Mouse (Mus musculus) heart, embryonic 11.5 days (tissue): ENCODE data around the gene Shroom3. TPM values are rescaled to one million over a fixed set of nuclear protein-coding genes. Genes with fewer than 3 reads are reported as not detected.
"Not testable (repeated sequence)": the region's sequence is repeated elsewhere in the genome, so short reads cannot be mapped to it uniquely, and the experiment has no call there.

Experiments
- ATAC-seq: fragments of 200-750 bp; cut with Nextera tagmentation; replicated peaks from 2 replicates; pipeline ENCODE4 v1.8.0; 2017; ENCODE audit warnings: moderate library complexity; ENCODE audit not compliant: insufficient number of reproducible peaks, low FRiP score, low TSS enrichment
- H3K27ac ChIP-seq: fragments of 300-500 bp; sonication (generic); 2 replicates; pipeline ENCODE4 v1.5.1; 2014; ENCODE audit warnings: mild to moderate bottlenecking, low read depth, low read length
- H3K27me3 ChIP-seq: fragments of 300-500 bp; sonication (generic); 2 replicates; pipeline ENCODE4 v1.6.1; 2014; ENCODE audit warnings: mild to moderate bottlenecking, low read length, mixed read lengths; ENCODE audit not compliant: control insufficient read depth, insufficient read depth
- H3K36me3 ChIP-seq: fragments of 300-500 bp; sonication (generic); 2 replicates; pipeline ENCODE4 v1.6.1; 2014; ENCODE audit warnings: mild to moderate bottlenecking, low read length, moderate library complexity, mixed read lengths; ENCODE audit not compliant: control insufficient read depth, insufficient read depth
- H3K4me1 ChIP-seq: fragments of 300-500 bp; sonication (generic); 2 replicates; pipeline ENCODE4 v1.6.1; 2014; ENCODE audit warnings: low read length; ENCODE audit not compliant: control insufficient read depth, insufficient read depth
- H3K4me2 ChIP-seq: fragments of 300-500 bp; sonication (generic); 2 replicates; pipeline ENCODE4 v1.6.1; 2014; ENCODE audit warnings: mild to moderate bottlenecking, moderate library complexity
- H3K4me3 ChIP-seq: fragments of 300-500 bp; sonication (generic); 2 replicates; pipeline ENCODE4 v1.5.1; 2014; ENCODE audit warnings: low read depth, low read length
- H3K9ac ChIP-seq: fragments of 300-500 bp; sonication (generic); 2 replicates; pipeline ENCODE4 v1.6.1; 2014; ENCODE audit warnings: mild to moderate bottlenecking, low read depth, low read length, moderate library complexity
- H3K9me3 ChIP-seq: fragments of 300-500 bp; sonication (generic); replicated peaks from 2 replicates; pipeline ENCODE4 v1.6.1; 2016; ENCODE audit warnings: low read length; ENCODE audit not compliant: control insufficient read depth
- WGBS: fragments of 180-500 bp; shearing (Covaris S2); extraction: QIAGEN DNeasy Blood & Tissue Kit; methylation state at CpG from one replicate; pipeline ENCODE4 v1.1.7; 2014; ENCODE audit not compliant: insufficient replicate concordance; 5-methylcytosine and 5-hydroxymethylcytosine counted together
- polyA plus RNA-seq: library from polyadenylated mRNA; unstranded; fragments of >200 nt; fragmentation: Nextera tagmentation; extraction: Ambion mirVana; gene quantifications from 2 replicates; pipeline ENCODE4 v1.2.1, GENCODE M21; 2014

The Shroom3 gene
- polyA plus RNA-seq, 1 experiment from 2014 or later, result 14.9 TPM

DNA sequence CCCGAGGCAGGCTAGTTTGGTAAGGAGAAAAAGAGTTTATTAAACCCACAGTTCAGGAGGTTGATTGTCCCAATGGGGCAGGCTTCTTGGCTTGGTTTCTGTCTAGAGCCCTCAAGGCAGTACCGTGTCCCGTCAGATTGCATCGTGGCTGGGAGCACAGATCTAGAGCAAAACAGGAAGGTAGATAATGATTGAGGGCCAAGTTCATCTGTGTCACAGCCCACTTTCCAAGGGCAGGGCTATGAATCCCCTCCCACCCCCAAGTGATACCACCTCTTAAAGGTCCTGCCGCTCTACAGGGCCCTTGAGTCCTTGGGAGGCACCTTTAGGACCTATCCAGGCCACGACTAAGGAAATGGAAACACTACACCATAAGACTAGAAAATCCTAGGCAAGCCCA, 234.5 kb downstream of the Shroom3 start:
- ATAC-seq, result no peak
- Histone ChIP-seq H3K27ac (0 out of 2 replicates have a peak overlapping the region, but pooled peaks have one; percentile 3), H3K27me3 (no peaks in the 10 kb centered on the region), H3K9ac (no peak overlapping the region), H3K36me3 (peaks cover 5% of the 10 kb centered on the region; the same call in 1 of the 2 replicates), H3K4me3 (no peak overlapping the region), H3K4me2 (no peak overlapping the region), H3K4me1 (peaks cover 38% of the 10 kb centered on the region), H3K9me3 (no peaks in the 10 kb centered on the region)
- WGBS, result 57% methylated on average over 6 of the region's 6 CpGs

DNA sequence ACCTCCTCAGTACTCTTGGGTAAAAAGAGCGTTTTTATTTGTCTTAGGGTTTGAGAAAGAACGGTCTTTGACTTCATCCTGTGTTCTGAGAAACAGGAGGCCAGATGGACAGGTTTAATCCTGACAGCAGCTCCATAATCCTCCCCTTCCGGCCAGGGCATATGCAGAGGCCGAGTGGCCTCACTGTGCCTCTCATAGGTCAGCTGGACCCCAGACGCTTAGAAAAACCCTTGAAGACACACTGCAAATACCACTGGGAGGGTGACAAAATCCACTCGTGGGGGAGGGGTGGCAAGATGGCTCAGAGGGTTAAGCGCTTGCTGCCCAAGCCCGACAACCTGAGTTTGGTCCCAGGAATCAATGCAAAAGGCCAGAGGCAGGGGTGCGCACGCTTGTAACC, 234.9 kb downstream of the Shroom3 start:
- H3K4me3 ChIP-seq, result no peak overlapping the region
- peaks cover 38% of the 10 kb centered on the region for H3K4me1 ChIP-seq
- H3K9ac ChIP-seq, result no peak overlapping the region
- no peaks in the 10 kb centered on the region for H3K9me3 ChIP-seq
- peaks cover 5% of the 10 kb centered on the region; the same call in 1 of the 2 replicates for H3K36me3 ChIP-seq
- 49% methylated on average over 10 of the region's 10 CpGs for WGBS
- H3K4me2 ChIP-seq, result no peak overlapping the region
- no peak for ATAC-seq
- peak overlapping the region; percentile 47 for H3K27ac ChIP-seq
- no peaks in the 10 kb centered on the region for H3K27me3 ChIP-seq

DNA sequence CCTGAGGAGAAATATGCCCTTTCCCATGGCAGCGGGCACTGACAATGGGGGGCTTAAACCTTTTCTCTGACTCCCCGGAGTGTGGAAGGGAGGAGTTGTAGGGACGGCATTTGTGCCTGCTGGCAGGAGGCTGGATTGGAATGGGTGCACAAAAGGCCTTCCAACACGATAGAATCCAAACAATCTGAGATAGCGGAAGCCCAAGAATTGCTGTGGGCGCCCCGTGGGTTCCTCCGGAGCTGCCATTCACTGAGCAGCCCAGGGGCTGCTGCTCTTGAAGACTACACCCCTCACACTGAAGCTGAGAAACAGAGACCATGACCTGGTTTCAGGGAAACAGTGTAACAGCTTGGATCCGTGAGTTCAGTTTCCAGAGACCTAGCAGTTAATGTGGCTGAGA, 235.6 kb downstream of the Shroom3 start:
- Histone ChIP-seq H3K9me3 (no peaks in the 10 kb centered on the region), H3K27ac (peak overlapping the region; percentile 47), H3K36me3 (peaks cover 8% of the 10 kb centered on the region), H3K4me1 (peaks cover 38% of the 10 kb centered on the region), H3K4me2 (no peak overlapping the region), H3K9ac (0 out of 2 replicates have a peak overlapping the region, but pooled peaks have one; percentile 5), H3K4me3 (no peak overlapping the region), H3K27me3 (no peaks in the 10 kb centered on the region)
- ATAC-seq, result no peak
- 41% methylated on average over 9 of the region's 9 CpGs for WGBS

DNA sequence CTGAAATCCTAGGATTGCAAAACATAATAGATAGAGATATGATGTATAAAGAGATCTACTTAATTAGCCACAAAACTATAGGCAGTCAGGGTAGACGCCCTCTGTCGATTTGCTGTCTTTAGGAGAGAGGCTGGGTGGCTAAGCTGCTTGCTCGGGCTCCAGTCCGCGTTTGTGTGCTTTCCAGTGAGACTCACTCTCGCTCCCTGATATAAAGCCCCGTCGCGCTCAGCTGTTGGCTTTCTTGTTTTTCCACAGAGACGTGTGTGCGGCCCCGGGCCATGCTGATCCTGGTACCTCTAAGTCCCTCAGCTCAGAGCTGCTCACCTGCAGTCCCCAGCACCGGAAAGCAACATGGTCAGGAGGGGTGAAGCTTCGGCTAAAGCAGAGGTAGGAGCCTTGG, 236.2 kb downstream of the Shroom3 start:
- Histone ChIP-seq H3K4me1 (peaks cover 37% of the 10 kb centered on the region), H3K9ac (0 out of 2 replicates have a peak overlapping the region, but pooled peaks have one; percentile 5), H3K27me3 (no peaks in the 10 kb centered on the region), H3K36me3 (peaks cover 8% of the 10 kb centered on the region), H3K4me2 (no peak overlapping the region), H3K27ac (0 out of 2 replicates have a peak overlapping the region, but pooled peaks have one; percentile 1), H3K4me3 (no peak overlapping the region), H3K9me3 (no peaks in the 10 kb centered on the region)
- 66% methylated on average over 14 of the region's 14 CpGs for WGBS
- ATAC-seq, result no peak

DNA sequence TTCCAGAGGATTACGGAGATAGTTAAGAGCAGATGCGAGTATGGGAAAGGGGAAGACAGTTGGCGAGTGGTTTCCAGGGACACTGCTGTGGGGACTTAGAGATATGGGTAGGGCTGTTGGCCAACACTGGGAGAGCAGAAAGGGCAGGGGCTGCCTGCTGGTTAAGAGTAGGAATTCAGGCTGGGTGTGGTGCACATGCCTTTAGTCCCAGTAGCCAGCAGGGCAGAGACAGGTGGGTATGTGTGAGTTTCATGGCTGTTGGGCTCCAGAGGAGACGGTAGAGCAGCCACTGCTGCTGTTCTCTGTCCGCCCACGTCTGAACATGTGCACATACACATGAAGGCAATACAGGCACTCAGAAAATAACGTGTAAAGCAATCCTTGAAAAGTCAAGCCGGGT, 237.7 kb downstream of the Shroom3 start:
- Histone ChIP-seq H3K27me3 (no peaks in the 10 kb centered on the region), H3K36me3 (peaks cover 8% of the 10 kb centered on the region), H3K4me3 (no peak overlapping the region), H3K4me1 (peaks cover 34% of the 10 kb centered on the region), H3K9ac (no peak overlapping the region), H3K27ac (no peak overlapping the region), H3K4me2 (no peak overlapping the region), H3K9me3 (no peaks in the 10 kb centered on the region)
- ATAC-seq, result no peak
- 85% methylated on average over 8 of the region's 8 CpGs for WGBS

DNA sequence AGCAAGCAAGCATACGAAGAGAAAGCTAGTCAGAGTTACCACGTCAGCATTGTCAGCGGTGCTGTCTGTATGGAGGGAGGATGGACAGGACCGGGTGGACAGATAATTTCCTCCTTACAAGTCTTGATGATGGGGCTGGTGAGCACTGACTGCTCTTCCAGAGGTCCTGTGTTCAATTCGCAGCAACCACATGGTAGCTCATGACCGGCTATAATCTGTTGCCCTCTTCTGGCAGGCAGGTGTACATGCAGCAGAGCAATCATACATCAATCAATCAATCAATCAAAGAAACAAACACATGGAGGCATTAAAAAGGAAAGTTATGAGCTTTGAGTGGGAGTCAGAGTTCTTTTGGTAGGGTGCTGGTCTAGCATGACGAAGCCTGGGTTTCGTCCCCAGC, 238.5 kb downstream of the Shroom3 start:
- no peak overlapping the region for H3K4me2 ChIP-seq
- no peak for ATAC-seq
- H3K27me3 ChIP-seq, result no peaks in the 10 kb centered on the region
- H3K9me3 ChIP-seq, result no peaks in the 10 kb centered on the region
- H3K36me3 ChIP-seq, result peaks cover 8% of the 10 kb centered on the region
- no peak overlapping the region for H3K27ac ChIP-seq
- H3K4me3 ChIP-seq, result no peak overlapping the region
- WGBS, result 79% methylated on average over 8 of the region's 8 CpGs
- peaks cover 31% of the 10 kb centered on the region for H3K4me1 ChIP-seq
- no peak overlapping the region for H3K9ac ChIP-seq

DNA sequence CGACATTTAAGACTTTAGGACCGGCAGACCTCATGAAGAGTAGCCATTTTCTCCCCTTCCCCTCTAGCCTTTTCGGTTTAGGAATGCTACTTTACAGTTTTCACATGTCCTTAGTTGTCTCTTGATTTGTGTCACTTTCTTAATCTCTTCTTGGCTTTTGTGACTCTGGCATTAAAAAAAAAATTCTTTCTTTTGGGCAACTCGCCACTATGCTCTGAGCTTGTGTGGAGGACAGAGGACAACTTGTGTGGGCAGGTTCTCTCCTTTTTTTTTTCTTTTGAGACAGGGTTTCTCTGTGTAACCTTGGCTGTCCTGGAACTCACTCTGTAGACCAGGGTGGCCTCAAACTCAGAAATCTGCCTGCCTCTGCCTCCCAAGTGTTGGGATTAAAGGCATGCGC, 239.7 kb downstream of the Shroom3 start:
- WGBS, result 91% methylated on average over 5 of the region's 5 CpGs
- not testable (repeated sequence) for H3K36me3 ChIP-seq, H3K9me3 ChIP-seq, ATAC-seq, H3K9ac ChIP-seq, H3K4me3 ChIP-seq, H3K27ac ChIP-seq, H3K4me2 ChIP-seq, H3K27me3 ChIP-seq
- peaks cover 36% of the 10 kb centered on the region for H3K4me1 ChIP-seq

DNA sequence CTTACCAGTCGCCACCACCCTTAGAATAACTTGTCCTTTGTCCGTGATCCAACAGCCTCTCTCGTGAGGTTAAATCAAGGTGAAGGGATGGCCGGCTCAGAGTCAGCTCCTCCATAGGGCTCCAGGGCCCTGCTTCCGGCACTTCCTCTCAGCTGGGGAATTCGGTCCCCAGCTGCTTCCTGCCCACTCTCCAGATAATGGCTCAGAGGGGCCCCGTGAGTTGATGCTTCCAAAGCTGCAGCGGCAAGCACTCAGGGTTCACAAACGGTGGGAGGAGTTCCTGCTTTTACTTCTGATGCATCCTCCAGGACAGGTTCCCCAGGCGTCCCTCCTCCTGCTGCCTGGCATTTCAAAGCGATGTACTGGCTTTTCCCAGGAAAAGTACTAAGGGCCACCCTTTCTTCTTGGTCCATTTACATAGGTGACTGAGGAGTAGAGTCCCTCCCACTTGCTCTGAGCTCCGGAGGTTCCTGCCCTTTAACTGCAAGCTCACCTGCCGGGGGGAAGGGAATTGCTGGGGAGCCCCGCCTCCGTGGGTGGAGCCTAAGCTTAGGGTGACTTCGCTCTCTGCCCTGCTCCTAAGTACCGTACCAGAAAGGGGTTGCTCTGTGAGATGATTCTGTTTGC, 241.7 kb downstream of the Shroom3 start:
- peak overlapping the region; percentile 23 for H3K4me3 ChIP-seq
- no peaks in the 10 kb centered on the region for H3K27me3 ChIP-seq
- H3K36me3 ChIP-seq, result peaks cover 8% of the 10 kb centered on the region
- H3K27ac ChIP-seq, result peak overlapping the region; percentile 78
- peak overlapping the region; percentile 62 for H3K4me2 ChIP-seq
- H3K4me1 ChIP-seq, result peaks cover 35% of the 10 kb centered on the region
- H3K9me3 ChIP-seq, result no peaks in the 10 kb centered on the region
- 5% methylated on average over 17 of the region's 17 CpGs for WGBS
- ATAC-seq, result peak; percentile 73; the same call in 1 of the 2 replicates
- H3K9ac ChIP-seq, result peak overlapping the region; percentile 60; the same call in 1 of the 2 replicates

DNA sequence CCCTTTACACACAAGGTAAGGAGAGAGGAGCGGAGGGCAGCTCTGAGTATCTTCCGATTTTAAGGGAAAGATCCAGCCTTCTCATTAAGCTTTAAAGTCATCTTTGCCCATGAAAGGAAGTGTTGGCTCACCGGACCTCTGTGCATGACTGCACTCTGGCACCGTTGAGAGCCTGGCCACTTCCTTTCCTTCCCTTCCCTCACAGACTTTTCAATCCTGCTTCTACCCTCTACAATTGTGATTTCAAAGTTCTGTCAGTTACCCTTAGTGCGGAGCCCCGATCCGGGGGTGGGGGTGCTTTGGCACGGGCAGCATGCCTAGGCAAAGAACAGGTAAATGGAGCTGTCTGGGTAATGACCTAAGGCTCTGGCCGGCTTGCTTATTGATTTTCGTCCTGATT, 244.4 kb downstream of the Shroom3 start:
- Histone ChIP-seq H3K4me2 (no peak overlapping the region), H3K4me3 (no peak overlapping the region), H3K27ac (peak overlapping the region; percentile 43), H3K4me1 (peaks cover 60% of the 10 kb centered on the region), H3K9me3 (no peaks in the 10 kb centered on the region), H3K36me3 (peaks cover 3% of the 10 kb centered on the region; the same call in 1 of the 2 replicates), H3K9ac (0 out of 2 replicates have a peak overlapping the region, but pooled peaks have one; percentile 22), H3K27me3 (no peaks in the 10 kb centered on the region)
- 74% methylated on average over 10 of the region's 10 CpGs for WGBS
- ATAC-seq, result no peak
